Mouse (Mus musculus) layer of hippocampus, adult 9-10 months (tissue): ENCODE measurements at regions not wholly inside any gene's neighbourhood (a gene's known extent, or its start where the extent isn't known, plus 50 kb on each side); places are given as distances from the start of the nearest gene placed in this dataset.
"Not testable (repeated sequence)": the region's sequence is repeated elsewhere in the genome, so short reads cannot be mapped to it uniquely, and the experiment has no call there.

ENCODE experiments used
- DNase-seq: peaks from one replicate; pipeline ENCODE4 v3.0.0; 2022; ENCODE audit warnings: low spot score

DNA sequence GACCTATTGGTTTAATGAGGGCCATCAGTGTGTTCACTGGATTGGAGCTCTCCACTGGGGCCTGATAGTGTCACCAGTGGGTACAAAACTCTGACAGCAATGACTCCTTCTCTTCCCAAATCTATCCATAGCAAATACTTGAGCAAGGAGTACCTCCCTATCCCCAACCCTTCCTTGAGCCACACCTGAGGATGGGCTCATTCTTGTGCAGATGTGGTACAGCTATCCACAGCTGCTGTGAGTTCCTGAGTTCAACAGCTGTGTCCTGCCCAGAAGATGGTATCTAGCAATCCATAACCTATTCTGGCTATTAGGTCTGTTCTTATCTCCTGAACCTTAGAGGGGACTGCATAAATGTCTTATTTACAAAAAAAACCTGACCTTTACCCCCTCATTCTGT is 148.7 kb upstream of the Cwc22 start:
- DNase-seq: no peak

GRCm38 (mm10) chr2:78064321-78065037 is 118.3 kb upstream of the Cwc22 start:
- DNase-seq: no peak

- no peak for DNase-seq
Measured at GRCm38 (mm10) chr2:78059801-78060416, 113.7 kb upstream of the Cwc22 start.

DNA sequence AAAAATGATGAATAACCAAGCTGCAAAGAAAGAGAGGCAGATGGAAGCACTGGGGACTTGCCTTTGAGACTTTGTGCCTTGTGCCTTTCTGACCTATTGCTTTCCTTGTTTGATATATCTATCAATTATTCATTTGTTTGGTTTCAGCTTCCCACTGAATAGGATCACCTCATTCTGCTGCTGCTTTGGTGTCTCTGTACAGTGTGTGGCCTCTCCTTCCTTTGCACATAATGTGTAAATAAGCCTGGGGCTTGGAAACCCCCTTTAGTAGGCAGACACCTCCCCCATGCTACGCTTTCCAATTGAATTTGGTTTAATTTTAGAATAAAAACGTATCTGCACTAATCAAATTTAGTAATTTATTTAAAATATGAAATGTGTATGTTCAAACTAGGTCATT is 112.8 kb upstream of the Cwc22 start:
- DNase-seq: no peak

DNA sequence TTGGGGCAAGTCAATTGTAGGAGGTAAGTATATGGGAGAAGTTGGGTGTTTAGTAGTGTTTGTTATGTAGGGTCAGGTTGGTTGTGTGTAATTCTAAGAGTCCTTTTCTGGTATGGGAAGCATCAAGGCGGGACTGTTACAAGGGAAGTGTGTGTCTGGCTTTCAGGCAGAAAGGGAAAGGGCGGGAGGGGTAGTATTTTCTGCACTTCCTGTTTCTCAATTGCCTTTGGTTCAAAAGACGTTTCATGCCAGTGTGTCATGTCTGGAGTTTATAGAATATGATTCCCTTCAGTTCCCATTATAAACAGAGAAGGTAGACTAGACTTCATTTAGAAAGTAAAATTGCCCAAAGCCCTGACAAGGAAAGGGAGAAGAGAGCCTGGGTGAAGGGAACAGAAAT is 107.7 kb upstream of the Cwc22 start:
- no peak for DNase-seq

- DNase-seq: no peak
Measured at GRCm38 (mm10) chr2:78050542-78050941, 104.4 kb upstream of the Cwc22 start.

- DNase-seq: peak; percentile 86
Measured at GRCm38 (mm10) chr2:78049248-78049874, 103.2 kb upstream of the Cwc22 start.

DNA sequence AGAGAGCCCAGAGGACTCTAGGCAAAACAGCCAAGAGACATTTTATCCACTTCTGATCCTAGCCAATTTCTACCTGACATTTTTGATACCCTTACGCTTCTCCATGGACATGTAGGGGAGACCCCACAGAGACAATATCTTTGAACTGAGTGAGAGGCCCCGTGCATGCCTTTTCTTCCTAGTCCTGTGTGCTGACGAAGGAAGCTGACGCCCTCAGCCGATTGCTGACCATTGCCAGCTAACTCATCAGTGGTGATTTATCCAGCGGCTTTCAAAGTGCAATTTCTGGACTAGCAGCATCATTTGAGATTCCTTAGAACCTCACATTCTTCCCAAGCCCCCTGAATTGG is 102.5 kb upstream of the Cwc22 start:
- no peak for DNase-seq

DNA sequence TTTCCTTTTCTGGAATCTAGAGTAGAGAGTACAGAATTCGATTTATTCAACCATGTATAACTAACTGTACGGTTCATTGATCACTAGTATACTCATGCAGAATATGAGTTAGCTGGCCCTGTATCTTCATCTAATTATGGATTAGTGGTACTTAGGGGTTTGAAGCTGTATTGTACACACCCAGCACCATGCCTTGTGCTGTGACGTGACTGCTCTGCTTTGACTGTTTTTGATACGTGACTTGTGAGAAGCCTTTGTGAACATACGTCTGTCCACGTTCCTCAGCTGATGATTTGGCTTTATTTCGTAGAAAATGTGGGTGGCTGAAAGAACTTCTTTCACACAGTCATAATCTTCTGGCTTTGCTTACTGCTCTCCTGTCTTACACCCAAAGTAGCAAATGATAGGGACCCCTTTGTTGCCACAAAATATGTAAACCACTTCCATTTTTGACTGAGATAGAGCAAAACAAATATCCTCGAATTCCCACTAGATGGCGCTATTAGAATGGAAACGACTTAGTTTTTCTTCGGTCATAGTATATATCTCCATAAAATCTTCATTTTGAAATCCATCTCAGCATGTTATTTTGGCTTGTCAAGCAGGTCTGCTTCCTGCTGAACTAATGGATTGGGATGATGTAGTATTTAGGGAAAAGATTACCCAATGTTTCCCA is 102.0 kb upstream of the Cwc22 start:
- peak; percentile 42 for DNase-seq

DNA sequence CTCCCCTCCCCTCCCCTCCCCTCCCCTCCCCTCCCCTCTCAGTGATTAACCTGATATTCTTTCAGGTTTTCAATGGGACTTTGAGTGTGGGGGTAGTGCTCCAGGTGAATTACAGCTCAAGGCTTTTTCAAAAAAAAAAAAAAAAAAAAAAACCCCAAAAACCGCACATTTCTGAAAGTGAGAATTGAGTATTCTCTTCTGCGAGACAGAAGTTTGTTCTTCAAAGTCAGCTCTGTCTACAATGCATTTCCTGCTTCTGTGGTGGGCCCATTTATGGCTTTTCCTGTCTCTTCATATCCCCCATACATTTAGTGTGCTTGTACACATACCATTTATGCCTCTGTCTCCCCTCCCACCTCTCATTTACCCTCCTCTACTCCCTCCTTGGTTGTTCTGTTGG is 81.1 kb upstream of the Cwc22 start:
- no peak for DNase-seq

DNA sequence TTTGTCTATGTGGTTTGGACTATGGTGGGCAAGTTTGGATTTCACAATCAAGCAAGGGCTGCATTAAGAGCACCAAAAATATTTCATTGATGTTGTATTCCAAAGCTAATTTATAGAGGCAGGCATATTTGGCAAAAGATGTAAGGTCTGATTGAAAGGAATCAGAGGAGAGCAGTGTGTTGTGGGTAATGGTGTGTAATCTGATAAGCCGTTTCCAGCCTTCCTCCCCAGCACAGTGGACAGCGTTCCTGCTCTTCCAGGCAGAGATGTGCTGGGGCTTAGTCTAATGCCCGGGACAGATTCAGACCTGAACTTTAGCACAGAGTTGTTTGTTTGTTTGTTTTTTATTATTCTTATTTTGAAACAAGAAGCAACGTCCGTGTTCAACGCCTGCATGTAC is 80.6 kb upstream of the Cwc22 start:
- DNase-seq: no peak

GRCm38 (mm10) chr2:78025651-78026435 is 79.7 kb upstream of the Cwc22 start:
- DNase-seq: no peak

GRCm38 (mm10) chr2:78024981-78025565 is 78.9 kb upstream of the Cwc22 start:
- no peak for DNase-seq

- DNase-seq: no peak
Measured at GRCm38 (mm10) chr2:78023916-78024685, 77.9 kb upstream of the Cwc22 start.

DNA sequence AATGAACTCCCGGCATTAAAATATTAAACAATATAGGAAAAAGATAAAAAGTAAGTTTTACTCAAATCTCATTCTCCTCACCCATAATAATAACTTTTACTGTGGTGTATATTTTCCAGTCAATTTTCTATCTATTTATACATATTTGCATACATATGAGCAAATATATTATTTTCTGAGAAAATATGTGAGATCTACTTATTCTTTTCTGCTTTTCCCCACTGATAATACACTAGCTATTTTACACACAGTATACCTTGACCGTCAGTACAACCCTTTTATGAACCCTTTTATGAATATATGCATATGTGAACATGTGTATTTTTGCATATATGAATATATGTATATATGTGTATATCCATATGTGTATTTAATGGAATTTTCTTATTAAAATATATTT is 77.2 kb upstream of the Cwc22 start:
- DNase-seq: no peak

DNA sequence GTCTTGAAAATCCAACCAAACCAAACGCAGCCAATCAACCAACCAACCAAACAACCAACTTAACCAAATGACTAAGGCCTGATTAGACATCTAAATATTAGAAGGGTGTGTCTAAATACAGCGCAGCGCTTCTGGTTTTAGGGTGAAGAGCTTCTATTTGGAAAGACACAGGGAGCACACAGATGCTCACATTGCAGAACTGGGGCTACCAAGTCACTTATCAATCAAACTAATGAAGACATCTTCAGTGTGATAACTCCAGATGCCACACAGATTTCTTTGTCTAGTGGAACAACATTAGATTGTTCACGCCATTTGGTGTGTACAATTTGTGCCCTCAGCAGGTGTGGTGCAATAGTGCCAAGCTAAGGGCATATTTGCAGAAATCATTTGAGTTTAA is 76.6 kb upstream of the Cwc22 start:
- DNase-seq: no peak

DNA sequence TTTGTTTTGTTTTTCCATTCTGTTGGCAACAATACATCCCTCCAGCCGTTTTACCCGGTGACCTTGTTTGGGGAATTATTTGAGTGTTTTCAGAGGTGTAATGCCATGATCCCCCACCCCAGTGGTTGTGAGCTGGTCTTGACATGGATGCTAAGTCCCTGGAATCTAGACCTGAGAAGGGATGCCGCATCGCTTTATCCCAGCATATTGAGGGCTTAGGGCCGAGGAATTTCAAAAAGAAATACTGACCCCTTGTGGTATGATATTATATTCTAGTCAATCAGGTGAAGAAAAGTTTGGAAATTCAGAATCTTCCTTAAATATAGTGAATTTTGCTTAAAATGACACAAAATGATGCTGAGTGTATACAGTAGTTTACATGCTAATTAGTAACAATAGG is 75.7 kb upstream of the Cwc22 start:
- no peak for DNase-seq

- DNase-seq: no peak
Measured at GRCm38 (mm10) chr2:78021356-78021900, 75.3 kb upstream of the Cwc22 start.

GRCm38 (mm10) chr2:78020516-78020915 is 74.3 kb upstream of the Cwc22 start:
- no peak for DNase-seq

DNA sequence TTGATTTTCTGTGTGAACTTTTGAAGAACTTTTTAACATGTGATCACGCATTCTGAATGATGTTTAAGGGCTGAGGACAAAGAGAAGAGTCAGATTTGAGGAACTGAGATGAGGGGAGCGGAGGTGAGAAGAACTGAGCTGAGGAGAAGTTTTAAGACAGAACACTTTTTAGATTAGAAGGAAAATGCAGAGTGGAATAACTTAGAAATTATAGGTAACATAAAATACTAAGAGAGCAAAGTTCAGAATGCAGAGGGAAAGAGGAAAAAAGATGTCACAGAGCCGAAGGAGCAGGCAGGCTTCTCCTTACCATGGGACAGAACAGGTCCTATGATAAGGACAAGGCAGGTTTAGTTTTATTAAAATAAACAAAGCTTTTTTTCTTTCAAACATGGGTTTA is 73.7 kb upstream of the Cwc22 start:
- no peak for DNase-seq

DNA sequence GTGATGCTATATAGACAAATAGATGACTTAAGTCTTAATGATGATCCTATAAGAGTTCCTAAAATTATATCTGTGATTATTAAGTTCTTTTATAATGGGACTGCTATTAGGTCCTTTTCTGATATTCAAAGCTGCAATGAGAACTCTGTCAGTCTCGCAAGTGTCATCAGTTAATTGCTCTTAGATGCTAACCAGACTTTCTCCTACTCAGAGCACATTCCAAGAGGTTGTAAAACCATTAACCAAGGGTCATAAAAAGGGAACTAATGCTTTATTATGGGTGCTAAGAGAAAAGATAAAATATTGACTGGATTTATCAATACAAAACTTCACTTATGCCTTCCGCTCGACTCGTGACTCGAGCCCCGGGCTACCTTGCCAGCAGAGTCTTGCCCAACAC is 66.3 kb upstream of the Cwc22 start:
- DNase-seq: not testable (repeated sequence)
